Mouse (Mus musculus) kidney, embryonic 14.5 days (tissue): ENCODE results near the gene 4930470P17Rik. TPM values are rescaled to one million over a fixed set of nuclear protein-coding genes. Genes with fewer than 3 reads are reported as not detected.
"Not testable (repeated sequence)": the region's sequence is repeated elsewhere in the genome, so short reads cannot be mapped to it uniquely, and the experiment has no call there.

ENCODE experiments used
- ATAC-seq: fragments of 200-750 bp; cut with Nextera tagmentation; 2 replicates; pipeline ENCODE4 v1.8.0; 2017; ENCODE audit warnings: moderate number of reproducible peaks, mild to moderate bottlenecking, moderate TSS enrichment, moderate library complexity; ENCODE audit not compliant: low FRiP score, low TSS enrichment
- H3K27ac ChIP-seq: fragments of 300-500 bp; sonication (generic); 2 replicates; pipeline ENCODE4 v1.5.1; 2014; ENCODE audit warnings: low read depth, mild to moderate bottlenecking, low read length, moderate library complexity, mixed read lengths
- H3K27me3 ChIP-seq: fragments of 300-500 bp; sonication (generic); 2 replicates; pipeline ENCODE4 v1.6.1; 2014; ENCODE audit warnings: mild to moderate bottlenecking, low read length; ENCODE audit not compliant: control insufficient read depth, insufficient read depth
- H3K36me3 ChIP-seq: fragments of 300-500 bp; sonication (generic); 2 replicates; pipeline ENCODE4 v1.6.1; 2014; ENCODE audit warnings: low read length, mixed read lengths; ENCODE audit not compliant: control insufficient read depth, insufficient read depth
- H3K4me1 ChIP-seq: fragments of 300-500 bp; sonication (generic); 2 replicates; pipeline ENCODE4 v1.6.1; 2014; ENCODE audit warnings: low read length, mixed read lengths; ENCODE audit not compliant: control insufficient read depth, insufficient read depth
- H3K4me2 ChIP-seq: fragments of 300-500 bp; sonication (generic); replicated peaks from 2 replicates; pipeline ENCODE4 v1.6.1; 2014; ENCODE audit warnings: low read depth, mild to moderate bottlenecking, low read length
- H3K4me3 ChIP-seq: fragments of 300-500 bp; sonication (generic); 2 replicates; pipeline ENCODE4 v1.5.1; 2014; ENCODE audit warnings: mild to moderate bottlenecking, low read length
- H3K9ac ChIP-seq: fragments of 300-500 bp; sonication (generic); 2 replicates; pipeline ENCODE4 v1.6.1; 2014; ENCODE audit warnings: low read depth, mild to moderate bottlenecking, low read length, moderate library complexity
- H3K9me3 ChIP-seq: fragments of 300-500 bp; sonication (generic); 2 replicates; pipeline ENCODE4 v1.6.1; 2016; ENCODE audit warnings: low read length; ENCODE audit not compliant: control insufficient read depth
- WGBS: fragments of 180-500 bp; shearing (Covaris S2); extraction: QIAGEN DNeasy Blood & Tissue Kit; methylation state at CpG from one replicate; pipeline ENCODE4 v1.1.7; 2014; 5-methylcytosine and 5-hydroxymethylcytosine counted together
- polyA plus RNA-seq: library from polyadenylated mRNA; unstranded; fragments of >200 nt; fragmentation: Nextera tagmentation; extraction: Ambion mirVana; gene quantifications from 2 replicates; pipeline ENCODE4 v1.2.1, GENCODE M21; 2014

Gene 4930470P17Rik
- polyA plus RNA-seq, 1 experiment from 2014 or later, result not detected

DNA sequence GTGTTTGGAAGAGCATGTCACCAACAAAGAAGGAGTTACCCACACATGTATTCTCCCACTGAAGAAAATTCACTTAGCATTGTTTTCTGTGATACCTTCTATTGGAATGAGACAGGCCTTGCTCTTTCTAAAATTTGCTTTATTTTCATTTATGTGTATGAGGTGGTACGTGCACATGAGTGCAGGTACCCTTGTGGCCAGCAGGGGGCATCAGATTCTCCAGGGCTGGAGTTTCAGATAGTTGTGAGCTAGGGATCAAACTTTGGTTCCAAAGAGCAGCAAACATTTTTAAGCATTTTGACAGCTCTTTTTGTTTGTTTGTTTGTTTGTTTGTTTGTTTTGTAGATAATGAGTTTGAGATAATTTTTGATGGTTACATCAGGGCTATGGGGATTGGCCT, 29.6 kb upstream of the 4930470P17Rik start:
- WGBS, result 86% methylated on average over 1 of the region's 1 CpGs
- Histone ChIP-seq H3K4me1 (no peaks in the 10 kb centered on the region), H3K4me2 (no peak overlapping the region), H3K9ac (no peak overlapping the region), H3K27me3 (no peaks in the 10 kb centered on the region), H3K4me3 (no peak overlapping the region), H3K36me3 (no peaks in the 10 kb centered on the region), H3K9me3 (0 out of 2 replicates have a peak, but pooled peaks cover 3% of the 10 kb centered on the region), H3K27ac (no peak overlapping the region)
- ATAC-seq, result no peak

DNA sequence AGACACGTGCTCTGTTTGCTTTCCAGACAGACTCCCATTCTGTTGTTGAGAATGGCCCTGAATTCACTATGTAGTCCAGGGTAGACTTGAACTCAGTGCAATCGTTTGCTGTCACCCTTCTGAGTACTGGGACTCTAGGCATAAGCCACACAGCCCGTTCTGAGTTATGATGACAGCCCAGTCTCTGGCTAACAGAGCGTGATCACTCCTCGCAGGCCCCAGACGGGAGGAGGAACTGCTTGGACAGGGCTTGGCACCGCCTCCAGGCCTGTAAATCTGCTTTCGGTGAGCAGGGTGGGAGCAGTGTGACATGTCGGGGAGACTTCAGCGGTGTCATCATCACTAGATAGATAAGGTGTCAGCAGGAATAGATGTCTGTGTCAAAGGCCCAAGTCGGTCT, 28.7 kb upstream of the 4930470P17Rik start:
- no peaks in the 10 kb centered on the region for H3K27me3 ChIP-seq
- no peak overlapping the region for H3K9ac ChIP-seq
- H3K4me2 ChIP-seq, result no peak overlapping the region
- peak; percentile 66; the same call in 1 of the 2 replicates for ATAC-seq
- no peak overlapping the region for H3K4me3 ChIP-seq
- no peaks in the 10 kb centered on the region for H3K4me1 ChIP-seq
- H3K36me3 ChIP-seq, result no peaks in the 10 kb centered on the region
- H3K27ac ChIP-seq, result no peak overlapping the region
- H3K9me3 ChIP-seq, result 0 out of 2 replicates have a peak, but pooled peaks cover 3% of the 10 kb centered on the region
- WGBS, result 48% methylated on average over 11 of the region's 11 CpGs

DNA sequence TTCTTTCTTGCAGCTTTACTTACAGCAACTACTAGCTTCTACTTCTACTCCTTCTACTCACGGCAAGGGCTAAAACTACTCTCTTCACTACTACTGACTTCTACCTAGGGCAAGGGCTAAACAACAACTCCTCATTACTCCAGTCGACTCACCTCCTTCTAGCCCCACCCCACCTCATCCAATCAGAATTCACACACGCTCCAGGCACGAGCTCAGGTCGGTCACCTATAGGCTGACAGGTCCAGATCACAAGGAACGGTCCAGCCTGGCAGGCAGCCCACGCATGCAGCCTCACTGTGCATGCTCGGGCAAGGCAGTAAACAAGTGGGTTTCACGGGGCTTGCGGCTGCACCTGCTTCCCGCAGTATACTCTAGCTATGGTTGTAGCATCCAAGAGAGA, 26.2 kb upstream of the 4930470P17Rik start:
- H3K9me3 ChIP-seq, H3K4me2 ChIP-seq, ATAC-seq, H3K4me3 ChIP-seq, H3K4me1 ChIP-seq, H3K9ac ChIP-seq, H3K27ac ChIP-seq, H3K36me3 ChIP-seq, H3K27me3 ChIP-seq: not testable (repeated sequence)
- 88% methylated on average over 11 of the region's 11 CpGs for WGBS

DNA sequence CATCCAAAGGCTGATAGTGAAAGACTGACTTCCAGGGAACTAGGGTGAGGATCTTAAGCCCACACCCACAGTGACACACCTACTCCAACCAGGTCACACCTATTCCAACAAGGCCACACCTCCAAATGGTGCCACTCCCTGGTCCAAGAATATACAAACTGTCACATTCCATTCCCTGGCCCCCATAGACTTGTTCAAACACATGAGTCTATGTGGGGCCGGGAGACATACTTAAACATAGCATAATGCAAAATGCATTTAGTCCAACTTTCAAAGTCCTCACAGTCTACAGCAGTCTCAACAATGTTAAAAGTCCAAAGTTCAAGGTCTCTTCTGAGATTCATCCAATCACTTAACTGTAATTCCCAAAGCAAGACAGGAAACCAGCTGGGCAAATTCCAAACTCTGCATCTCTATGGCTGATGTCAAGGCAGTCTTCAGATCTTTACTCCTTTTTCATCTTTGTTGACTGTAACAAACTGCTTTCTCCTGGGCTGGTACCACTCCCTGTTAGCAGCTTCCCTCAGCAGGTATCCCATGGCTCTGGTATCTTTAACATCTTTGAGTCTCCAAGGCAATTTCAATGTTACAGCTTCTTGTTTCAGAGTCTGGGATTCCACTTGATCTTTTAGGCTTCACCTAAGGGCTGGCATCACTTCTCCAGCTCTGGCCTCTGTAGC, 22.5 kb upstream of the 4930470P17Rik start:
- 93% methylated on average over 1 of the region's 1 CpGs for WGBS
- not testable (repeated sequence) for H3K27ac ChIP-seq, H3K9ac ChIP-seq, H3K4me3 ChIP-seq, H3K4me1 ChIP-seq, H3K9me3 ChIP-seq, ATAC-seq, H3K27me3 ChIP-seq, H3K36me3 ChIP-seq, H3K4me2 ChIP-seq

DNA sequence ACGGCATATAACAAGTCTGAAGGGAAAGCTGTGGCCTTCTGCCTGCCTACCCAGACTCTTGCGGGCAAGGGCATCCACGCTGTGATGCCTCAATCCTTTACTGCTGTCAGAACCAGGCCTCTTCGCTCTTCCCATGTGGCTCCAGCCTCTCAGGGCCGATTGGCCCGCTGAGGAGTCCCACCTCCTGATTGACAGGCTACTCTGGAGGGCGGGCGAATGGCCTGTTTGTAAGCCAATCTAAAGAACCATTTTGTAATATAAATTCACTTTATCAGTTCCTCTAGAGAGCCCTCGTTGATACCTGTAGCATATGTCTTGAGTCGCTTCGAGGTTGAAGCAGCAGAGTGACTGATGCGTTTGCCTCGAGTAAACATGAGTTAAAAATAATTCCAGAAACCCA, 21.2 kb upstream of the 4930470P17Rik start:
- Histone ChIP-seq H3K4me1 (no peaks in the 10 kb centered on the region), H3K4me2 (no peak overlapping the region), H3K27me3 (no peaks in the 10 kb centered on the region), H3K9me3 (no peaks in the 10 kb centered on the region), H3K27ac (no peak overlapping the region), H3K36me3 (no peaks in the 10 kb centered on the region), H3K9ac (no peak overlapping the region), H3K4me3 (no peak overlapping the region)
- 92% methylated on average over 13 of the region's 13 CpGs for WGBS
- no peak for ATAC-seq

DNA sequence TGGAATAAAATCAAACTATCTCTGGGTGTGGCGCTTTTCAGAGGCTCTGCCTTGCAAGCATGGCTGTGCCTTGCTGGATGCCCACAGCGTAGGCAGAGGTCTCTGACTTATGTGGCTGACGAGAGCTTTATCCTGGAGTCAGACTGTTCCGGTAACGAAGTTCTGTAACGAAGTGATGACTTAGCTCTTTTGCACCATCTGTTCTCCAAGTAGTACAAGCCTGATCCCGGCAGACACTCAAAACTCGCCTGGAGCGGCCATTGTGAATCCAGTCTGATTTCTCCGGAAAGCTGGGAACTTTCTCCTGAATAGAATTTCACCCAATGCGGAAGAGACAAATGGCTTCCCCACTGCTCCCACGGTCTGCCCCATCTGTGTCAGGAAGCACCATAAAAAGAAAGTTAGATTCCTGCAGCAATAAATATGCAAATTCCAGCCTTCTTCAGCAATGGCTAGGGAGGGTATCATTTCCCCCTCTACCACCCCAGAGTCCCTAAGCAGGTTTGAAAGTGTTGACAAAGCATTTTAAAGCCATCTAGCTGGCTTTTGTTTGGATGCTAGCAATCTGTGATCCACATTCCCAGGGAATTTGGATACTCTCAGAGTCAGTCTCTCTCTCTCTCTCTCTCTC, 17.2 kb upstream of the 4930470P17Rik start:
- ATAC-seq, result no peak
- H3K27me3 ChIP-seq, result no peaks in the 10 kb centered on the region

DNA sequence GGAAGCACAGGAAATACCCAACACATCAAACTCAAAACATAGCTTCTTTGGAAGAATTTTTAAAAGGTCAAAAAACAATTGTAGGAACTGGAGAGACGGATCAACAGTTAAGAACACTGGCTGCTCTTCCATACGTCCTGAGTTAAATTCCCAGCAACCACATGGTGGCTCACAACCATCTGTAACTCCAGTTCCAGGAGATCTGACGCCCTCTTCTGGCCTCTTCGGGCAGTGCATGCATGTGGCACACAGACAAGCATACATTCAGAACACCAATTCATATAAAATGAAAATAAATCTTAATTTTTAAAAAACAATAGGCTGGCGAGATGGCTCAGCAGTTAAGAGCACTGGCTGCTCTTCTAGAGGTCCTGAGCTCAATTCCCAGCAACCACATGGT, 10.0 kb upstream of the 4930470P17Rik start:
- not testable (repeated sequence) for H3K4me3 ChIP-seq, H3K9ac ChIP-seq, H3K9me3 ChIP-seq, H3K4me2 ChIP-seq, H3K27me3 ChIP-seq, H3K36me3 ChIP-seq, H3K27ac ChIP-seq, ATAC-seq, H3K4me1 ChIP-seq
- 87% methylated on average over 5 of the region's 5 CpGs for WGBS

More for the DNA sequence above, 17.2 kb upstream of the 4930470P17Rik start:
- 65% methylated on average over 12 of the region's 12 CpGs for WGBS
- Histone ChIP-seq H3K4me3 (no peak overlapping the region), H3K4me2 (no peak overlapping the region), H3K4me1 (no peaks in the 10 kb centered on the region), H3K9ac (no peak overlapping the region), H3K27ac (no peak overlapping the region), H3K9me3 (no peaks in the 10 kb centered on the region), H3K36me3 (no peaks in the 10 kb centered on the region)

DNA sequence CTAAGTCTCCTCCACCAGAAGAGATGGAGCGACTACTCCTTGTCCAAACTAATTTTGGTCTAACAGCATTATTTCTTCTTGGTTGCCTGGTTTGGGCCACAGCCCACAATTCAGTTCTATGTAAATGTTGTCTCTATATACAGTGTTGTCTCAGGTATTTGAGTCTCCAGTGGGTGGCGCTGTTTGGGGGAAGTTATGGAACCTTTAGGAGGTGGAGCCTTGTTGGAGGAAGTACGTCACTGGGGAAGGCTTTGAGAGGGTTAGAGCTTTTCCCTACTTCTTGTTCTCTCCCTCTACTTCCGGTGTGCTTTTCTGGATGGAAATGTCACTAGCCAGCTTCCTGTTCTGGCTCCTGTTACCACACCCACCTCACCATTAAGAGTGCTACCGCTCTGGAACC, 646 bp downstream of the 4930470P17Rik start:
- Histone ChIP-seq H3K9me3 (no peaks in the 10 kb centered on the region), H3K36me3 (no peaks in the 10 kb centered on the region), H3K27me3 (no peaks in the 10 kb centered on the region), H3K27ac (no peak overlapping the region), H3K4me3 (no peak overlapping the region), H3K4me1 (no peaks in the 10 kb centered on the region), H3K4me2 (no peak overlapping the region), H3K9ac (no peak overlapping the region)
- no peak for ATAC-seq
- 78% methylated on average over 5 of the region's 5 CpGs for WGBS

DNA sequence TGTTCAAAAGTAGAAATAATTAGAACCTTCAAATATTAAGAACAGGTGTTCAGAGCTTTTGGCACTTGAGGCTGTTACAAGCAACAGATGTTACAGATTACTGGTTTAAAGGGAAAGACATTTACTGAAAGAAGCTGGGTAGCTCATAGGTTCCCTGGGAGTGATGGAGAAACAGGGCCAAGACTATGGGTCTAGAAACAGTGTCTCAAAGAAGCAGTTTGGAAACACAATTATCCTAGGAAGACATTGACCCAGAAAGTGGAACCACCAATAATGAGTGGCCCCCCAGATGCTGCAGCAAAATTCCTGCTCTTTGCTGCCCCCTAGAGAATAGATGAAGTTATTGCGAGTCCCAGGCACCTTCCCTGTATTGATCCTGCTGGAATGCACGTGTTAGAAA, 4.2 kb downstream of the 4930470P17Rik start:
- no peak overlapping the region for H3K4me2 ChIP-seq
- WGBS, result 11% methylated on average over 2 of the region's 2 CpGs
- H3K4me3 ChIP-seq, result no peak overlapping the region
- H3K9me3 ChIP-seq, result no peaks in the 10 kb centered on the region
- no peak overlapping the region for H3K27ac ChIP-seq
- no peaks in the 10 kb centered on the region for H3K36me3 ChIP-seq
- H3K27me3 ChIP-seq, result no peaks in the 10 kb centered on the region
- no peak for ATAC-seq
- no peak overlapping the region for H3K9ac ChIP-seq
- H3K4me1 ChIP-seq, result no peaks in the 10 kb centered on the region
